Mouse (Mus musculus): ENCODE measurements around the gene Mpz. TPM values are rescaled to one million over a fixed set of nuclear protein-coding genes. Genes with fewer than 3 reads are reported as not detected.

The Mpz gene
- polyA plus RNA-seq, 1 experiment: 0.28 TPM

DNA sequence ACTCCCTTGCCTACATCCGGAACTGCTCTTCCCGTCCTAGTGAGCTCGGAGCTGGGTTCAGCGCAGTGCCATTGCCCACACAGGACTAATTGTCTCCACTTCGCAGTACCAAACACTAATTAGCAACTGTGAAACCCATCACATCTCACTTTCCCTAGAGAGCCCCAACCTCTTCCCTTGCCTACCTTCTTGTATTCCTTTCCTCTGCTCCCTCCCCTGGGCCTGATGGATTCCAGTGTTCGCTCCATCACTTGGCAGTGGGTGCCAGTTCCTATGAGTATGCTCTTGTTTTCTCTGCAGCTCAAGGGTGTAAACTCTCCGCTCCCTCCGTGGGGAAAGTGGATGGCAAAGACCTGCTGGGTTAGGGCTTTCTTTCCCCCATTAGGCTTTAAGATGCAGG is 35.1 kb downstream of the Mpz start:
- no peak overlapping the region for H3K27ac ChIP-seq (ENCODE audit: insufficient read depth, low read depth, low read length)
- no peak for TF ChIP-seq CTCF (IDR thresholded peaks at IDR 0.05; ENCODE audit: extremely low read depth, insufficient read length, insufficient replicate concordance, low read depth, low read length)
- TF ChIP-seq POLR2A (IDR thresholded peaks at IDR 0.05; ENCODE audit: low read depth, low read length): no peak
- no peaks in the 10 kb centered on the region for H3K27me3 ChIP-seq (ENCODE audit: control insufficient read depth, insufficient read depth, low read length)
- peaks cover 8% of the 10 kb centered on the region; the same call in 1 of the 2 replicates for H3K4me1 ChIP-seq (ENCODE audit: control insufficient read depth, insufficient read depth, insufficient read length, low read length)
- no peaks in the 10 kb centered on the region for H3K36me3 ChIP-seq (ENCODE audit: control insufficient read depth, insufficient read depth, low read length)
- no peak overlapping the region for H3K4me3 ChIP-seq (ENCODE audit: low read depth, low read length)
- 84% methylated on average over 8 of the region's 8 CpGs for WGBS

DNA sequence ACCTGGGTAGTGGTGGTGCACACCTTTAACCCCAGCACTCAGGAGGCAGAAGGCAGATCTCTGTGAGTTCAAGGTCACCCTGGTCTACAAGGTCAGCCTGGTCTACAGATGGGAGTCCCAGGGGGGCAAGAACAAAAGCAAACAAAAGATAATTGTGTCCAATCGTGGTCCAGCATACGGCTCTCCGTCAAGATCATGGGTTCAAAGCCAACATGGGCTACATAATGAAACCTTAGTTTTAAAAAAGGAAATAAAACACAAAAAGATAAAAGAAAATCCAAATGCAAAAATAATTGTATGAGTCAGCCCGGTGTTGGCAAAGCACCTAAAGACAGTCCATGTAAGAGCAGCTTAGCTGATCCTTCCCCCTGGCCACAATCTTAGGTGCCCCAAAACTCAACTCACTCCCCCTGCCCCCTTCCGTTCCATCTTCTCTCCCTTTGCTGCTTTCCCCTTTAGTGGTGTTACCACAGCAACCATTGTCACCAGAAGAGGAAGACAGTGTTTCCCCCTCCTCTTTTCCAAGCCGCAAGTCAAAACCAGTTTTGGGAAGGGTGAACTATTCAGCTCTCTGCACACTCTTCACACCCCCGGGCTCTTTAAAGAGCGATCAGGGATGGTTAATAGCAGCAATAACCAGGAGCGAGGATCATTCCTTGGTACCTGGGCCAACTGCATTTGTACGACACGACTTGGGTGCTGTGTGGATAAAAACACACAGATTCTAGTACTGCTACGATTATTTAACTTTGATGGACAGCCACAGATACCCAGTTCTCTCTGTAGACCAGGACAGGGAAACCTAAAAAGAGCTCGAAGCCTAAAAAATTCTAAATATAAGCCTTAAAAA is 37.6 kb downstream of the Mpz start:
- H3K4me1 ChIP-seq (ENCODE audit: control insufficient read depth, insufficient read depth, insufficient read length, low read length): peaks cover 12% of the 10 kb centered on the region; the same call in 1 of the 2 replicates
- TF ChIP-seq POLR2A (IDR thresholded peaks at IDR 0.05; ENCODE audit: low read depth, low read length): no peak
- no peak for TF ChIP-seq CTCF (IDR thresholded peaks at IDR 0.05; ENCODE audit: extremely low read depth, insufficient read length, insufficient replicate concordance, low read depth, low read length)

DNA sequence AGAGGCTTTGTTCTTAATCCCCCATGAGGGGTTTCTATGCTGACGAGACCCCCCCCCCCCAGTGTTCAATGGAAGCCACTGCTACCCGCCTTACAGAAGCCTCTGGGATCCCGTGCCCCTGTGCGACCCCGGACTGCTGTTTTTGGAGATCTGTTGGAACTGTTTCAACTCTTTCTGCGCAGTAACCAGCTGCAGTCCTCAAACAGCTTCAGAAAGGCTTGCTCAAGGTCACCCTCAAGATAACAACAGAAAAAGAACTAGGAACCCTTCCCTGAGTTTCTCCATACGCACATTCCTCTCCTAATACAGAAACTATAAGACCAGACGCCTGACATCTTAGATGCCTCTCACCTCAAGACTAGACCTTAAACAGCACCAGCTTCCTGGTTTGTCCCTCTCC is 38.5 kb downstream of the Mpz start:
- WGBS: 26% methylated on average over 8 of the region's 8 CpGs
- Histone ChIP-seq H3K36me3 (ENCODE audit: control insufficient read depth, insufficient read depth, low read length) (no peaks in the 10 kb centered on the region), H3K27me3 (ENCODE audit: control insufficient read depth, insufficient read depth, low read length) (peaks cover 8% of the 10 kb centered on the region; the same call in 1 of the 2 replicates), H3K4me3 (ENCODE audit: low read depth, low read length) (no peak overlapping the region), H3K27ac (ENCODE audit: insufficient read depth, low read depth, low read length) (no peak overlapping the region), H3K4me1 (ENCODE audit: control insufficient read depth, insufficient read depth, insufficient read length, low read length) (peaks cover 9% of the 10 kb centered on the region; the same call in 1 of the 2 replicates)
- TF ChIP-seq POLR2A (IDR thresholded peaks at IDR 0.05; ENCODE audit: low read depth, low read length): no peak
- no peak for TF ChIP-seq CTCF (IDR thresholded peaks at IDR 0.05; ENCODE audit: extremely low read depth, insufficient read length, insufficient replicate concordance, low read depth, low read length)

More for the DNA sequence above, 37.6 kb downstream of the Mpz start:
- H3K36me3 ChIP-seq (ENCODE audit: control insufficient read depth, insufficient read depth, low read length): no peaks in the 10 kb centered on the region
- WGBS: 75% methylated on average over 13 of the region's 13 CpGs
- no peak overlapping the region for H3K27ac ChIP-seq (ENCODE audit: insufficient read depth, low read depth, low read length)
- H3K27me3 ChIP-seq (ENCODE audit: control insufficient read depth, insufficient read depth, low read length): no peaks in the 10 kb centered on the region; the same call in 1 of the 2 replicates
- H3K4me3 ChIP-seq (ENCODE audit: low read depth, low read length): no peak overlapping the region

GRCm38 (mm10) chr1:171189476-171190114 is 39.1 kb downstream of the Mpz start:
- Histone ChIP-seq H3K27ac (ENCODE audit: insufficient read depth, low read depth, low read length) (no peak overlapping the region), H3K27me3 (ENCODE audit: control insufficient read depth, insufficient read depth, low read length) (peaks cover 11% of the 10 kb centered on the region; the same call in 1 of the 2 replicates), H3K4me1 (ENCODE audit: control insufficient read depth, insufficient read depth, insufficient read length, low read length) (peaks cover 6% of the 10 kb centered on the region; the same call in 1 of the 2 replicates), H3K4me3 (ENCODE audit: low read depth, low read length) (no peak overlapping the region), H3K36me3 (ENCODE audit: control insufficient read depth, insufficient read depth, low read length) (no peaks in the 10 kb centered on the region)
- TF ChIP-seq CTCF (IDR thresholded peaks at IDR 0.05; ENCODE audit: extremely low read depth, insufficient read length, insufficient replicate concordance, low read depth, low read length): no peak
- TF ChIP-seq POLR2A (IDR thresholded peaks at IDR 0.05; ENCODE audit: low read depth, low read length): no peak
- 80% methylated on average over 14 of the region's 14 CpGs for WGBS

GRCm38 (mm10) chr1:171190832-171191231 is 40.3 kb downstream of the Mpz start:
- no peak overlapping the region for H3K4me3 ChIP-seq (ENCODE audit: low read depth, low read length)
- peaks cover 8% of the 10 kb centered on the region for H3K4me1 ChIP-seq (ENCODE audit: control insufficient read depth, insufficient read depth, insufficient read length, low read length)
- no peaks in the 10 kb centered on the region for H3K36me3 ChIP-seq (ENCODE audit: control insufficient read depth, insufficient read depth, low read length)
- no peak overlapping the region for H3K27ac ChIP-seq (ENCODE audit: insufficient read depth, low read depth, low read length)
- WGBS: 98% methylated on average over 9 of the region's 9 CpGs
- TF ChIP-seq CTCF (IDR thresholded peaks at IDR 0.05; ENCODE audit: extremely low read depth, insufficient read length, insufficient replicate concordance, low read depth, low read length) (no peak), POLR2A (IDR thresholded peaks at IDR 0.05; ENCODE audit: low read depth, low read length) (no peak)
- peaks cover 21% of the 10 kb centered on the region for H3K27me3 ChIP-seq (ENCODE audit: control insufficient read depth, insufficient read depth, low read length)

GRCm38 (mm10) chr1:171192283-171192682 is 41.8 kb downstream of the Mpz start:
- H3K27ac ChIP-seq (ENCODE audit: insufficient read depth, low read depth, low read length): no peak overlapping the region
- 29% methylated on average over 10 of the region's 10 CpGs for WGBS
- TF ChIP-seq CTCF (IDR thresholded peaks at IDR 0.05; ENCODE audit: extremely low read depth, insufficient read length, insufficient replicate concordance, low read depth, low read length) (no peak), POLR2A (IDR thresholded peaks at IDR 0.05; ENCODE audit: low read depth, low read length) (no peak)

More at GRCm38 (mm10) chr1:171192283-171192682, 41.8 kb downstream of the Mpz start:
- peaks cover 25% of the 10 kb centered on the region for H3K27me3 ChIP-seq (ENCODE audit: control insufficient read depth, insufficient read depth, low read length)
- H3K36me3 ChIP-seq (ENCODE audit: control insufficient read depth, insufficient read depth, low read length): no peaks in the 10 kb centered on the region
- peaks cover 10% of the 10 kb centered on the region for H3K4me1 ChIP-seq (ENCODE audit: control insufficient read depth, insufficient read depth, insufficient read length, low read length)
- no peak overlapping the region for H3K4me3 ChIP-seq (ENCODE audit: low read depth, low read length)
